Mouse (Mus musculus) T-cell, adult 2 months (primary cell): ENCODE data around the gene Retreg1.

Experiments used
- DNase-seq: peaks from one replicate; pipeline ENCODE4 v3.0.0; 2022; ENCODE audit warnings: low spot score

The Retreg1 gene

DNA sequence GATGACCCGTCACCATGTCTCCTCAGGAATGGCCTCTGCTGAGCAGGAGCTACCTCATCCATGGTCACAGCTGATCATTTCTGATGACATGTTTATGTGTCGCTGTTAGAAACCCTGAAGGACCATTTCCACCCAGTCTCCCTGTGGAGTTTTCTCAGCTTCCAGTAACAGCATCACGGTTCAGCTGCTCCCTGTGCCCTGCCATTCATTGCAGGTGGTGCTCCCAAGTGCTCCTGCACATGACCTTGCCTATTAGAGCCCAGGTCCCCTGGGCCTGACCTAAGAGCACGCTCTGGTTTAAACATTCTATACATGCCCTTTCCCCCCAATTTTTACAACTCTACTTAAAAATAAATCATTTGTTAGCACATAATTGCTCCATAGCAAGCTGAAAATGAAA lies 169.9 kb downstream of the Retreg1 start:
- no peak for DNase-seq

DNA sequence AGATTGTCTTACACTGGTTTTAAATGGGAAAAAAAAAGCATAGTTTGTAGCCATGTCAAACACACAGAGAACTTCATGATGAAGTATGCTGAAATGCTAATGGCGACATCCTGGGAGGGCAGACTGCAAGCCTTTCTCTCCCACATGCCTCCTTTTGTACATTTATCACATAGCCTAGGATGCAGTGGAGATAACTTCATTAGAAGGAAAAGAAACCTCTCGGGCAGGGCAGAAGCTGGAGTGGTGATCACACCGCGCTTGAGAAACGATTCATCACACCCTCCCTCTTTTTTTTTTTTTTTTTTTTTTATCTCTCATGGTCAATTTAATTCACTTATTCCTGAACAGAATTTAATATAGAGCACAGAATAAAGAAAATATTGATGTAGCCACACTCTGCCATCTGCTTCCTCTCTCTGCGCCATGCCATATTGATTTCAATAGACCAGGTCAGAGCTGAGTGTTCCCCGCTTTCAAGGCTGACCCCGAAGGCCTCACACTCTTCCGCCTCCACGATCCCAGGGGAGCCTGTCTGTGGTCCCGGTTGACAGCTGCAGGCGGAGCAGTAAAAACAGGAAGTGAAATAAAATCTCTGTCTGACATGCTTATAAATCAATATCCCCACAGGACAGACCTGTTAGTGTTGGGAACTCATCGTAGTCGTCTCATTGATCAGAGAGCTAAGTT lies 173.1 kb downstream of the Retreg1 start:
- DNase-seq: peak; percentile 4

DNA sequence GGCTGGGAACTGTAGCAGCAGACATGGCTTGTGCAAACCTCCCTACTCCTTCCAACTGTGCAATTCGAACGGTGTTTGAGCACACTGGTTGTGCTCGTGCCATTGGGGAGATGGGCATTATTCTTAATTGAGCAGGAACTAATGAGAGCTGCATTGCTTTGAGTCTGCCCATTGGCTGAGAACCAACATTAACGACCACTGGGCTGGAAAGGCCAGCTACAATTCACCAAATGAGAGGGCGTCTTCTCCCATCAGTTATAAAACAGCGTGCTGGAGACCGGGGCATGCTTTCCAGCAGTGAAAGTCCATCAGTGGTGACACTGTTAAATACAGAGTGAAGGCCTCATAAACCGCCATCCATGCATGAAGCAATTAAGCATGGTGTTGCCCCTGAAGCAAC lies 178.7 kb downstream of the Retreg1 start:
- DNase-seq: no peak

DNA sequence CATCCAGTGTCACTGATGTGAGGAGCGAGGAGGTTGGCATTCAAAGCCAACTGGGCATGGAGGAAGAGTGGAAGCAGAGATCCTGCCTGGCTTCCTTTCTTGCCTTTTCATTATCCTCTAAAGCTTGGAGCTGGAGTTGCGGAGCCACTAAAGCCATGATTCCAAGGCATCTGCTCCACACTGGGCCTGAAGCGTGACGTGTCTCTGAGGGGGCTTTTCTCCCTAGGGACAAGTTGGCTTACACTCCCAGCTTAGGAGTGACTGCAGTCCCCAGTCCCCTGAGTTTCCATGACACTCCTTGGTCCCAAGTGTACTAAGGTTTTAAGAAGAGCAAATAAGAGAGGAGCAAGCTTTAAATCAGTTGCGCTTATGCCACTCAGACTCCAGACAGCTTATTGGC lies 179.7 kb downstream of the Retreg1 start:
- DNase-seq: no peak
